Mouse (Mus musculus) right cerebral cortex, postnatal 36 days (tissue): ENCODE results near the gene Defb36.

Source experiments
- DNase-seq, 2 experiments: peaks; one replicate each; pipeline ENCODE4 v3.0.0; 2022; ENCODE audit warnings: low spot score in 2 of 2, mixed read lengths in 1 of 2

The Defb36 gene

DNA sequence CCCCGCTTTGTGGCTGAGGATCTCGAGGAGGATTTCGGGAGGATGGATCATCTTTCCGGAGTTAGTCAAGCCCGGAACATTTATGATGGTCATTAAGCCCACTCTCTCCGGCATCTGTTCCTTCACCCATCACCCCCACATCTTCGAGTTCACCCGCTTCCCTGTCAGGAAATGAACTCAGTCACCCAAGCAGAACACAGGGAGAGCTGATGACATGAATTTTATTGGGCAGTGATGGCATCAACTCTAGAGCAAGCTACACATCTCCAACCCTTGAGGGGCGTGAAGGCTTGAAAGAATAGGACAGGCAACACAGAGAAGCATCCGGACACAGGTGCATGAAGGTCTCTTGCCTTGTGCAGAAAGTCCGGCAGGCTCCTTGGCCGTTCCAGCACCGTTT, 18.0 kb downstream of the Defb36 start:
- no peak for DNase-seq

GRCm38 (mm10) chr2:152622953-152623352, 18.8 kb downstream of the Defb36 start, which contains the start of gene Defb25:
TSS of gene Defb25 (minus strand) at chr2:152623053.
- no peak for DNase-seq

DNA sequence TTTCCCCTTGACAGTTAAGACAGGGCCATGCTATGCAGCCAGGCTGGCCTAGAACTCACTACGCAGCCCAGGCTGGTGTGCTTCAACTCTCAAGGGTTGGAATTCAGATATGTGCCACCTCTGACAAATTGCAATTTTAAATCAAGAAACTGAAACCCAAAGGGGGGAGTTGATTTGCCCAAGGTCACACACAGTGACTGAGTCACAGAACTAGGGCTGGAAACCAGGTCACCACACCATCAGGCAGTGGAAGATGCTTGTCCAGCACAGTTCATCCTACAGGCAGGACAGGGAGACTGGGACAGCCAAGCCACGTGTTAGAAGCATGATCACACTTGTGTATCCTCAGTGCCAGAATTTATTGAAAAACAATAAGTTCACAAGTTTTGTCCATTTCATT, 20.4 kb downstream of the Defb36 start:
- no peak for DNase-seq

DNA sequence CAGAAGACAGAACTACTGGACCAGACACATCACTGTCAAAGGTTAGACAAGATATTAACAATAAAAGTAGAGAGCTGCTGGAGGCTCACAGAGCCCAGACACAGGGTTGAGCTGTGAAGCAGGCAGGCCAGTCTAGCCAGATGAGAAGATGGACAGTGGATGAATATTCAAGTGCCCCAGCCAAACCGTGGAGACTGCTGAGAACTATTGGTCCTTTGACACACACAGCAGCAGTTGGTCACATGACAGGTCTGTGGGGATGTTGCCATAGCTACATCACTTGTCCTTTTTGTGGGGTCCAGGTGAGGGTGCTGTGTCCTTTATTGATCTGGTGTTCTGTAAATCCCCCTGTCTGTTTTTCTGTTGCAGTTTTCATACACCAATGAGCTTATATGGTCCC, 21.1 kb downstream of the Defb36 start:
- DNase-seq, result no peak

DNA sequence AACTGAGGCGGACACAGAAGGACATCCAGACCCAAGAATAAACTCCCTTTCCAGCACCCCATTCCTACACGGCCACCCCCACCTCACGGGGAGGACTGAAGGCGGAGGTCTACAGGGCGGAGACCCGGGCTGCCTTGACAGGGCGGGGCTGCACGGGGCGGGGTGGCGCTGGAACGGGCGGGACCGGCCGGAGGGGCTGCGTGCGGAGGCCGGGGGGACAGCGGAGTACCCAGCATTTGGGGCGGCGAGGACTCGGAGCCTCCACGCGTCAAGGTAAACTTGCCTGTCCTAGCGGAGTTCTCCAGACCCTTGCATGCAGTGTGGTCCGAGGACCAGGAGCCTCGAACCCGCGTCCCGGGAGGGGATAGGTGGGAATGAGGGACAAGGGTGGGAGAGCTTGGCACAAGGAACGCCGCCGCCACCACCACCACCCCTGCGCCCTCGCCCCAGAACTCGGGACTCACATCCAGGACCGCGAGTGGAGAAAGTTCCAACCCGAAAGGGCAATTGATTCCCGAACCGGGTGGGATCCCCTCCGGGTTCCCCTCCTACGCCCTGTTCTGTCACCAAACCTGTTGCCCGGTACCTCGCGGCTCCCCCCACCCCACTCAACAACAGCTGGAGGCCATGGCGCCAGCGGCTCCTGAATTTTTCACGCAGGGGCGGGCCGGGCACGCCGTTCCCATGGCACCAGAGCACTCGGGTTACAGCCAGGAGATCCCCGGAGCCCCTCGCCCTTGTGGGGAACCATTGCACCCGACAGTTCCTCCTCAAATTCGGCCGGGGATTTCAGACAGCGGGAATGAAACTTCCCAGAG, 22.9 kb downstream of the Defb36 start, which contains the start of gene Rem1:
Gene Rem1, plus strand, starts transcription at position 178 of the 818 bp plus-strand sequence.
- no peak for DNase-seq

- no peak for DNase-seq
Observed at GRCm38 (mm10) chr2:152628066-152628465, 23.9 kb downstream of the Defb36 start.

DNA sequence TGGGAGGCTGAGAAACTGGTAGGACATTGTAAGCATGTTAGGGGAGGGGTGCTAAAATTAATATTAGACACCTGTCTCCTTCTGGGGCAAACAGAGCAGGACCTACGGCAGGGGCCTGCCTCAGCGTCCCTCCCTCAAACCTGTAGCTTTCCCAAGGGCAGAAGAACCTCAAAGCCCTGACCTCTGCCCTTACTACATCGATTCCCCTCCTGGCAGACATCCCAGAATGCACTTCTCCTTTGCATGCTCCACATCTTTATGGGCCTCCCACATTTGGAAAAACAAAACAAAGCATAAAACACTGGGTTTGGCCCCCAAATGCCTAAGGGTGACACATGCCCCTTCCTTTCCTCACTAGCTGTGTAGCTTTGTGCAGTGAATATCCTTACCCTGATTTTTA, 25.1 kb downstream of the Defb36 start:
- DNase-seq, result no peak

GRCm38 (mm10) chr2:152629904-152630303, 25.8 kb downstream of the Defb36 start:
- no peak for DNase-seq

GRCm38 (mm10) chr2:152633334-152633733, 29.2 kb downstream of the Defb36 start:
- DNase-seq, result no peak

DNA sequence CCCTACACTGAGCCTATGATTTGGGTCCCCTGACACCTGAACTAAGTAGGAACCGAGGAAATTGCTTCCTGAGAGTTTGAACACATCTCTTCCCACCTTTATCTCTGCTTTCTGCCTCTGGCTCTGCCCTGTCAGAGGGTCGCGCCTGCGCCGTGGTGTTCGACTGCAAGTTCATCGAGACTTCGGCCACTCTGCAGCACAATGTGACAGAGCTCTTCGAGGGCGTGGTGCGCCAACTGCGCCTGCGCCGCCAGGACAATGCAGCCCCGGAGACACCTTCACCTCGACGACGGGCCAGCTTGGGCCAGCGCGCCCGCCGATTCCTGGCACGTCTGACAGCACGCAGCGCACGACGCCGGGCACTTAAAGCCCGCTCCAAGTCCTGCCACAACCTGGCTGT, 30.2 kb downstream of the Defb36 start:
- DNase-seq, result no peak

GRCm38 (mm10) chr2:152636246-152637005, 32.3 kb downstream of the Defb36 start:
- no peak for DNase-seq

DNA sequence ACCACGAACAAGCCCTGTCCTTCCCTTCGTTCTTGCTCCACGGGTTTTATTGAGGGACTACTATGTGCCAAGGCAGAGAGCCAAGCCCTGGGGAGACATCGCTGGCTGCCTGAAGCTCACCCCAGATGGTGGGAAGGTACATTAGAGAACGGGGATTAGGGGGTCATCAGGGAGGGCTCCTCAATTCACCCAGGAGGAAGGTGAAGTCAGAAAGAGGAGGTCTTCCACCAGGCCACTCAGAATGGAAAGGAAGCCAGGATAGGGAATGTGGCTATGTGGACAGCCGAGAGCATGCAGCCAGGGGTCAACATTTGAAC, 32.8 kb downstream of the Defb36 start:
- DNase-seq, result no peak

- DNase-seq, result no peak
Observed at GRCm38 (mm10) chr2:152637381-152637780, 33.3 kb downstream of the Defb36 start.

DNA sequence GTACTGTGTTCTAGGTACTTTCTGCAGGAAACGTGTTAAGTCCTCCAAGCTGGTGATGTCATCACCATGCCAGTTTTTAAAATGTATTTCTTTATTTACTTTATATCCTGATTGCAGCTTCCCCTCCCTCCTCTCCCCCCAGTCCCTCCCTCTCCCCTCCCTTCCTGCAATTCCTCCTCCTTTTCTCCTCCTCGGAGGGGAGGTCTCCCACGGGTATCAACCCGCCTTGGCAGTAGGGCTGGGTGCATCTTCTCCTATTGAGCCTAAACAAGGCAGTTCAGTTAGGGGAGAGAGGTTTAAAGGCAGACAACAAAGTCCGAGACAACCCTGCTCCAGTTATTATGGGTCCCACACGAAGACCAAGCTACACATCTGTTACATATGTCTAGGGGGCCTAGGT, 34.7 kb downstream of the Defb36 start:
- DNase-seq, result no peak

DNA sequence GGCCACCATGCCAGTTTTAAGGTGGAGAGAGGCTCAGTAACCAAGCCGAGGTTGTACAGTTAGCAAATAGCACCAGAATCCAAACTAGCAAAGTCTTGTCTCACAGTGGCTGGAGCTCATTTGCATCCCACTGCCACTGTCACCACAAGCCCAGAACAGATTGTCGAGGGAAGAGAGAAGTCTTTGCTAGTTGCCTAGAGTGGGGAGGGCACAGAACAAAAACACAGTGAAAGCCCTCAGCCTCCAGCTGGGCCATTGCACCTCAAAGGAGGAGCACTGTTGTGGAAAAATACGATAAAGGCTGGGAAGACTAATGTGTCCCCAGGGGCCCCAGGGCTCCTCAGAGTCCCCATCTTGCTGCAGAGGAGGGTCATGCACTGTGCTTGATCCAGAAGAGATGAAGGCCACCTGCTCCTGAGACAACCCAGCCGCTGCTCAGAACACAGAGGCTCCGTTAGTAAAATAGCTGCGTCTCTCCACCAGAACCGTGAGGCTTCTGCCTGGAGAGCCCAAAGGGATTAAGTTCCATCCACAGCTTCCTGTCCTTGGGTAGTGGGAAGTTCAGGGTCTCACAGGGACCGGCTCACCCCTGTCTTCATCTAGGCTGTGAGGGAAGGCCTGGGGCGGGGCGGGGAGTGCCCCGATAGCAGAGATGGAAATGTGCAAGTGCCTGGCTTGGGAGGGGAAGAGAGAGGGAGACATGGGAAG, 35.4 kb downstream of the Defb36 start:
- no peak for DNase-seq

GRCm38 (mm10) chr2:152652901-152653620, 48.9 kb downstream of the Defb36 start:
- DNase-seq, result no peak

GRCm38 (mm10) chr2:152653874-152654715, 50.0 kb downstream of the Defb36 start:
- peak; percentile 74 to 82 for DNase-seq

DNA sequence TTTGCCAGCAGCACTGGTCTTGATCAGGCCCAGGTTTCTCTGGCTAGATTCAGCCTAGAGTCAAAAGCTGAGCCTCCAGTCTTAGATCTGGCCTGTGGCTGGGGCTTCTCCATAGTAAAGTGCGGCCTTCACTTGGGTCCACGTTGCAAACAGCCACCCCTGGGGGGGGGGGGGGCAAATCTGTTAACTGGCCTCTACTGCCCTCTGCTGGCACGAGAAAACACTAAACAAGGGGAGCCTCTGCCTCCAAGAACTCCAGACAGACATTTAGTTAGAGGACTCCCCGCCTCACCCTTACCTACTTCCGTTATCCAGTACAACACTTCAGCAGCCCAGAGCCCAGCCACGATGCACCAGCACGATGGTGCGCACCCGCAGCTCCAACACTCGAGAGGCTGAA, 53.3 kb downstream of the Defb36 start:
- no peak for DNase-seq

GRCm38 (mm10) chr2:152661163-152661562, 57.0 kb downstream of the Defb36 start:
- DNase-seq, result no peak
